Mouse (Mus musculus) E14TG2a.4 (cell line): ENCODE measurements around the gene Arhgef19.

Experiments
- CTCF ChIP-seq: conservative IDR thresholded peaks from 2 replicates; pipeline ENCODE4 v1.5.1; 2014; ENCODE audit warnings: low read length
- POU5F1 ChIP-seq: IDR thresholded peaks from 2 replicates; pipeline ENCODE4 v1.6.1; 2014; ENCODE audit warnings: low read length, borderline replicate concordance

DNA sequence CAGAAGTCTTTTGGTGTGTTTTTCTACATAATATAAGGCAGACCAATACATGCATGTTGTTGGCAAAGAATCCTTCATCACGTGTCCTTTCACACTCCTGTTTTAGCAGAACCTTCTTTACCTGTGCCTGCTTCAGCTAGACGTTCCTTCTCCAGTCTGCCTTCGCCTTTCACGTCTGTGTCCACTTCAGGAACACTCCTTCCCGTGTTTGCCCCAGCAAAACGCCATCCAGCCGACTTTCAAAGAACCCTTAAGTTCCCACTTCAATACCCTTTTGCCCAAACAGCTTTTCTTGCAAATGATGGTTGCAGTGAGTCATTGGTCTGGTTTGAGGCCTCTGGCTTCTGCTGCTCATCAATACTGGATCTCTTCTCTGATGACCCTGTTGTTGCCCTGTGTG, 48.0 kb upstream of the Arhgef19 start:
- TF ChIP-seq POU5F1 (no peak), CTCF (no peak)
